Mouse (Mus musculus): ENCODE results near the gene Rabgap1l. TPM values are rescaled to one million over a fixed set of nuclear protein-coding genes. Genes with fewer than 3 reads are reported as not detected.

The Rabgap1l gene
- polyA plus RNA-seq, 1 experiment from 2014 or later, result 18.7 TPM

- no peaks in the 10 kb centered on the region for H3K27me3 ChIP-seq
- peak; percentile 54; the same call in 1 of the 2 replicates for ATAC-seq (ENCODE audit: low FRiP score, low read depth)
- 21% methylated on average over 2 of the region's 2 CpGs for WGBS
- H3K4me2 ChIP-seq (replicated peaks), result no peak overlapping the region
- H3K27ac ChIP-seq, result no peak overlapping the region
- H3K9me3 ChIP-seq, result no peaks in the 10 kb centered on the region
- no peak overlapping the region for H3K9ac ChIP-seq
- H3K4me3 ChIP-seq, result no peak overlapping the region
- no peaks in the 10 kb centered on the region for H3K36me3 ChIP-seq
- H3K4me1 ChIP-seq, result 0 out of 2 replicates have a peak, but pooled peaks cover 3% of the 10 kb centered on the region
Observed at GRCm38 (mm10) chr1:160224093-160224492, 568.9 kb downstream of the Rabgap1l start.

DNA sequence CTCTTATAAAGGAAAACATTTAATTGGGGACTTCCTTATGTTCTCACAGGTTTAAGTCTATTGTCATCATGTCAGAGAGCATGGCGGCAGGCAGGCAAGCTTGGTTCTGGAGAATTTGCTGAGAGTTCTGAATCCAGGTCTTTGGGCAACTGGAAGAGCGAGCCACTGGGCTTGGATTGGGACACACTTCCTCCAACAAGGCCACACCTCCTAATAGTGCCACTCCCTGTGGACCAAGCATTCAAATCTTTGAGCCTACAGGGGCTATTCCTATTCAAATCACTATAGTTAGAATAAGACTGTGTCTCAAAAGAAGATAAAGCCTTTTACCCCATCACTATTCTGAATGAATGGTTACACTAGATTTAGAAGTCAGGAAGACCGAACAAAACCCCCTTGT is 575.1 kb downstream of the Rabgap1l start:
- Histone ChIP-seq H3K4me2 (replicated peaks) (no peak overlapping the region), H3K4me3 (no peak overlapping the region), H3K36me3 (no peaks in the 10 kb centered on the region), H3K9ac (no peak overlapping the region), H3K27ac (no peak overlapping the region), H3K9me3 (no peaks in the 10 kb centered on the region), H3K4me1 (no peaks in the 10 kb centered on the region), H3K27me3 (no peaks in the 10 kb centered on the region)
- ATAC-seq (ENCODE audit: low FRiP score, low read depth), result no peak
- WGBS, result 88% methylated on average over 3 of the region's 3 CpGs

GRCm38 (mm10) chr1:160214171-160214570 is 578.8 kb downstream of the Rabgap1l start:
- no peaks in the 10 kb centered on the region for H3K27me3 ChIP-seq
- H3K9me3 ChIP-seq, result no peaks in the 10 kb centered on the region
- peak overlapping the region; percentile 69; the same call in 1 of the 2 replicates for H3K4me2 ChIP-seq (replicated peaks)
- no peak overlapping the region for H3K9ac ChIP-seq
- WGBS, result 93% methylated on average over 7 of the region's 7 CpGs
- H3K4me1 ChIP-seq, result peaks cover 19% of the 10 kb centered on the region
- no peak for ATAC-seq (ENCODE audit: low FRiP score, low read depth)
- no peak overlapping the region for H3K27ac ChIP-seq
- H3K36me3 ChIP-seq, result no peaks in the 10 kb centered on the region
- H3K4me3 ChIP-seq, result no peak overlapping the region

DNA sequence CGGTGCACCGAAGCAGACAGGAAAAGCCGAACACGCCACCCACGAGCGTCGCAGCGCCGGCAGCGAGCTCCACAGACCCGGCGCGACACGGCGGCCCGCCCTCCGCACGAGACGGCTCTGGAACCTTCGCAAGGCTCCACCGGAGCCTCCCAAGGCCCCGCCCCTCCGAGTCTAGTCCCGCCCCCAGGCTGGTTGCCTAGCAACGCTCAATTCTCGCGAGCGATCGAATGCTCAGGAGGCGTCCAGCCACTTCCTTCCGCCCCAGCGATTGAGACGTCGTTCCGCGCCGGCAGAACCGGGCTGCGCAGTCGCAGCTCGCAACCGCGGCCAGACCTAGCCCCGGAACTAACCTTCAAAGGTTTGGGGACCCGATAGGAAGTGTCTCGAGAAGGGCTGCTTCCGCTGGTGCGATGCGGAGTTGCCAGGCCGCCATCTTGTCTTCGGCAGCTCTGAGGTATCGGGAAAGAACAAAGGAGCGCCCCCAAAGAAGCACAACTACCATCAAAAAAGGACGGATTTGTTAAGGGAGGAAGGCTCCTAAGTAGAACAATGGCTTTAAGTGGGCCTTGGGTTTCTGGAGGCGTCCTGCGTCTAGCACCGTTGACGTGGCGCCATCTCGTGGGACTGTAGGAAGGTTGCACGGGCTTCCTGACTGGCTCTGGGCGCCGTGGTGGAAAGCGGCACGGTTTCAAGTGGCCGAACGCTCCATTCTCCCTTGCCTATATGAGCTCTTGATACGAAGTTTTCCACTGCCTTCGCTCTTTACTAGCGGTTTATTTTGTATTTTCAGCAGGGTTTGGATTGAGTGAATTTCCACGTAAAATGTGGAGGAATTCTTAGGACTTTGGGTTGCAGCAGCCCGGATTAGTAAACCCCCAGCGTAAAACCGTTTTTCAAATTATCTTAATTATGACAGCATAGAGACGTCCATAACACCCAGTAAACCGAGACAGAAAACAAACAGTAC is 580.0 kb downstream of the Rabgap1l start, which contains the start of gene Cacybp:
Gene Cacybp, minus strand, starts transcription at position 173 of the 967 bp plus-strand sequence.
- Histone ChIP-seq H3K9me3 (no peaks in the 10 kb centered on the region), H3K27me3 (no peaks in the 10 kb centered on the region), H3K4me3 (peak within 1 kb of the TSS; percentile 83), H3K9ac (peak within 1 kb of the TSS; percentile 94), H3K36me3 (peaks cover under 1% of the 10 kb centered on the region; the same call in 1 of the 2 replicates), H3K4me2 (replicated peaks) (peak within 1 kb of the TSS; percentile 78), H3K27ac (peak within 1 kb of the TSS; percentile 97), H3K4me1 (peaks cover 19% of the 10 kb centered on the region)
- ATAC-seq (ENCODE audit: low FRiP score, low read depth), result peak; percentile 99
- 1% methylated on average over 76 of the region's 76 CpGs for WGBS

DNA sequence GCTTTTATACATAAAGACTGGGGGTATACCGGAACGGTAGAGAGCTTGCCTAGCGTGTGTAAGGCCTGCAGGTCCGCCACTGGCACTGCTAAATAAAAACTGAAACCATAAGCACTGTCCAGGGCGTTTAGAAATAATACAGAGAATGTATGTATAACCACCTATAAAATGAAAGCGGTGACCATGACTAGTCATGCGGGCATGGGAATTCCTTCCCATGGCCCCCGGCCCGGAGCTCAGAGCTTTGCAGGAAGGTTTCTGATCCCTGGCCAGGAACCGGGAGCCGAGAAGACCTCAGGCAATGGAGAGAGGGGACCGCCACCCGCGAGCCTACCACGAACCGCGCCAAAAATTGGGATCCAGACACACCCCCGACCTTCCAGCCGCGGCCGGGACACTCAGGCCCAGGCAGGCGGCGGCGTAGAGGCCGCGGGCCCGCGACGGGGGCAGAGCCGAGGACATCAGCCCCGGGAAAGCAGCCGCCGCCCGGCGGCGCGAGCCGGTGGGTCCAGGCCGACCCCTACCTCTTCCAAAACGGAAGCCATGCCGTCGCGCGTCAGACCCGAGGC is 580.8 kb downstream of the Rabgap1l start:
- Histone ChIP-seq H3K4me3 (peak overlapping the region; percentile 83), H3K27ac (peak overlapping the region; percentile 95), H3K36me3 (peaks cover 8% of the 10 kb centered on the region), H3K4me2 (replicated peaks) (peak overlapping the region; percentile 78), H3K4me1 (peaks cover 19% of the 10 kb centered on the region), H3K9ac (peak overlapping the region; percentile 94), H3K9me3 (no peaks in the 10 kb centered on the region), H3K27me3 (no peaks in the 10 kb centered on the region)
- under 1% methylated on average over 45 of the region's 45 CpGs for WGBS
- ATAC-seq (ENCODE audit: low FRiP score, low read depth), result peak; percentile 75

GRCm38 (mm10) chr1:160211597-160212122 is 581.4 kb downstream of the Rabgap1l start:
- Histone ChIP-seq H3K4me2 (replicated peaks) (peak overlapping the region; percentile 78), H3K9ac (peak overlapping the region; percentile 94), H3K4me1 (peaks cover 19% of the 10 kb centered on the region), H3K27ac (peak overlapping the region; percentile 95; the same call in 1 of the 2 replicates), H3K36me3 (peaks cover 14% of the 10 kb centered on the region), H3K9me3 (no peaks in the 10 kb centered on the region), H3K27me3 (no peaks in the 10 kb centered on the region), H3K4me3 (peak overlapping the region; percentile 83)
- no peak for ATAC-seq (ENCODE audit: low FRiP score, low read depth)
- 2% methylated on average over 8 of the region's 8 CpGs for WGBS

GRCm38 (mm10) chr1:160210566-160210965 is 582.4 kb downstream of the Rabgap1l start:
- peak overlapping the region; percentile 78 for H3K4me2 ChIP-seq (replicated peaks)
- H3K27me3 ChIP-seq, result no peaks in the 10 kb centered on the region
- 71% methylated on average over 3 of the region's 3 CpGs for WGBS
- peaks cover 25% of the 10 kb centered on the region for H3K36me3 ChIP-seq
- no peaks in the 10 kb centered on the region for H3K9me3 ChIP-seq
- ATAC-seq (ENCODE audit: low FRiP score, low read depth), result no peak
- H3K4me3 ChIP-seq, result peak overlapping the region; percentile 83
- no peak overlapping the region for H3K27ac ChIP-seq
- H3K9ac ChIP-seq, result no peak overlapping the region
- H3K4me1 ChIP-seq, result peaks cover 19% of the 10 kb centered on the region

GRCm38 (mm10) chr1:160209844-160210243 is 583.2 kb downstream of the Rabgap1l start:
- H3K27ac ChIP-seq, result no peak overlapping the region
- peaks cover 19% of the 10 kb centered on the region for H3K4me1 ChIP-seq
- peaks cover 30% of the 10 kb centered on the region for H3K36me3 ChIP-seq
- H3K4me2 ChIP-seq (replicated peaks), result no peak overlapping the region
- H3K27me3 ChIP-seq, result no peaks in the 10 kb centered on the region
- 85% methylated on average over 2 of the region's 2 CpGs for WGBS
- no peak overlapping the region for H3K9ac ChIP-seq
- ATAC-seq (ENCODE audit: low FRiP score, low read depth), result no peak
- no peaks in the 10 kb centered on the region for H3K9me3 ChIP-seq
- H3K4me3 ChIP-seq, result no peak overlapping the region

DNA sequence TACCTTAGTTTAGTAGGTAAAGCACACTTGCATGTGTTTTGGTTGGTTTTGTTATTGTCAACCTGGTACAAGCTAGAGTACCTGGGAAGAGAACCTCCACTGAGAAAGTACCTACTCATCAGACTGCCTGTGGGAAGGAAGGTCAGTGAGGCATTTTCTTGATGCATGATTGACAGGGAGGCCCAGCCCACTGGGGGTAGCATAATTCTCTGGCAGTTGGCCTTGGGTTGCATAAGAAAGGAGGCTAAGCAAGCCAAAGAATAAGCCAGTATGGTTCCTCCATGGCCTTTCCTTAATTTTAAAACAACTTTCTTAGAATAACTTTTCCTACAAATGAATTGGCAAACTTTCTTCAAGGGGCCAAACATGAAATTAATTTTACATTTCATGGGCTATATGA is 587.5 kb downstream of the Rabgap1l start:
- Histone ChIP-seq H3K27me3 (no peaks in the 10 kb centered on the region), H3K9me3 (no peaks in the 10 kb centered on the region), H3K36me3 (peaks cover 67% of the 10 kb centered on the region), H3K9ac (no peak overlapping the region), H3K27ac (no peak overlapping the region), H3K4me3 (no peak overlapping the region), H3K4me2 (replicated peaks) (no peak overlapping the region), H3K4me1 (peaks cover 7% of the 10 kb centered on the region)
- ATAC-seq (ENCODE audit: low FRiP score, low read depth), result no peak

- ATAC-seq (ENCODE audit: low FRiP score, low read depth), result no peak; the same call in 1 of the 2 replicates
- Histone ChIP-seq H3K4me1 (peaks cover 11% of the 10 kb centered on the region; the same call in 1 of the 2 replicates), H3K9ac (peak overlapping the region; percentile 88), H3K36me3 (peaks cover 18% of the 10 kb centered on the region), H3K27me3 (no peaks in the 10 kb centered on the region), H3K4me3 (peak overlapping the region; percentile 75), H3K9me3 (no peaks in the 10 kb centered on the region), H3K4me2 (replicated peaks) (peak overlapping the region; percentile 84), H3K27ac (peak overlapping the region; percentile 53; the same call in 1 of the 2 replicates)
- WGBS, result under 1% methylated on average over 13 of the region's 13 CpGs
Observed at GRCm38 (mm10) chr1:160195337-160195663, 597.7 kb downstream of the Rabgap1l start.

DNA sequence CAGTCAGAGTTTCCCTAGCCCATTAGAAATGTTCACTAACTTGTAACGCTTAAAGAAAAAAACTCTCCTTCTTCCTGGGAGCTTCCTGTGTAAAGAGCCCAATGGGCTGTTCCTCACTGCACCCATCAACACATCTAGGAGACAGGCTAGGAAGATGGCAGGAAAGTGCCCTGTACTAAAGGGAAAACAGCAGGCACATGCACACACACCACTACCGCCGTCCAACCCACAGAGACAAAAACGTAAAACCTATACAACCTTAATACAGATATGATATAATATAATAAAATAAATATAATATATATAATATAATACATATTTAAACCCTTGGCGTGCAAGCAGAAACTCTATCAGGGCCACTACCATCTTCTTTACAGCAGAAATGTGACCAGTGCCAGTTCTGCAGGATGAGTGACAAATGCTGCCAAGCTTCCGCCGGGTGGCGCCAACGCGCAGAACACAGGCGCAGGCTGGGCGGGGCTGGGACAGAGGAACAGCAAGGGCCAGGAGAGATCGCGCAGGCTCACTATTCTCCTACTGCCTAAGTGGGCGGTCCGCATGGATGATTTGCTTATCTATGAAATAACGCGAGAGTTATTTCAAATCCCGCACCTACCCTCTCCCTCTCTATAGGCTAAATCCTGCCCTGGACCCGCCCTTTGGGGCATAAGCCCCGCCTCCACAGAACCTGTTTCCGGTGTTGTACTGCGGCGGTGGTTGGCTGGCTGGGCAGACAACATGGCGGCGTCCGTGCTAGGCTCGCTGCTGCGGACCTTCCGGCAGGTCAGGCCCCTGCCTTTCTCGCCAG is 598.3 kb downstream of the Rabgap1l start, which contains the start of gene Mrps14:
Gene Mrps14, plus strand, starts transcription at position 687 of the 808 bp plus-strand sequence.
- peak within 1 kb of the TSS; percentile 53; the same call in 1 of the 2 replicates for H3K27ac ChIP-seq
- H3K9ac ChIP-seq, result peak within 1 kb of the TSS; percentile 88
- H3K36me3 ChIP-seq, result peaks cover 18% of the 10 kb centered on the region
- peak within 1 kb of the TSS; percentile 75 for H3K4me3 ChIP-seq
- no peaks in the 10 kb centered on the region for H3K27me3 ChIP-seq
- no peaks in the 10 kb centered on the region for H3K9me3 ChIP-seq
- peak; percentile 100 for ATAC-seq (ENCODE audit: low FRiP score, low read depth)
- H3K4me1 ChIP-seq, result peaks cover 11% of the 10 kb centered on the region; the same call in 1 of the 2 replicates
- WGBS, result 7% methylated on average over 31 of the region's 31 CpGs
- peak within 1 kb of the TSS; percentile 84 for H3K4me2 ChIP-seq (replicated peaks)
